Comparison of ENCODE assay signal across 8 mouse cellular contexts in genomic region chr8:22411971-22412370, GRCm38 (mm10). TPM values are rescaled to one million over a fixed set of nuclear protein-coding genes. Genes with fewer than 3 reads are reported as not detected.
A peak's percentile ranks its signal among the peaks of the same experiment; 100 is the strongest.
DNase-seq lines count a peak whose midpoint lies in the region; ATAC-seq lines count a peak whose summit lies in the region.

No protein-coding gene starts in this region.

- peak; percentile 11 for DNase-seq in embryo, embryonic 10.5 days (ENCODE audit: low spot score)
- no peak for DNase-seq in embryo, embryonic 11 days
- peak; percentile 48 for DNase-seq in 416B (ENCODE audit: low read depth)
- DNase-seq in forebrain, embryonic 11.5 days (ENCODE audit: low spot score), result no peak
- no peak for DNase-seq in liver, embryonic 13.5 days
- no peak for DNase-seq in thymus, postnatal 0 days (ENCODE audit: low spot score)
- no peak for DNase-seq in cerebellum, postnatal 4 days (ENCODE audit: low spot score in 2 of 2)
- DNase-seq in frontal cortex, adult 2 months (ENCODE audit: extremely low spot score in 1 of 2, low spot score in 1 of 2), result no peak

- H3K27ac ChIP-seq in forebrain, embryonic 11.5 days (ENCODE audit: low read depth, low read length), result no peak overlapping the region
- peak overlapping the region; percentile 71 for H3K27ac ChIP-seq in liver, embryonic 13.5 days

- peak overlapping the region; percentile 89 for H3K9ac ChIP-seq in forebrain, embryonic 11.5 days (ENCODE audit: low read length)
- H3K9ac ChIP-seq in liver, embryonic 13.5 days, result peak overlapping the region; percentile 79

- H3K36me3 ChIP-seq in forebrain, embryonic 11.5 days (ENCODE audit: control insufficient read depth, insufficient read depth, low read length), result no peaks in the 10 kb centered on the region; the same call in 1 of the 2 replicates
- H3K36me3 ChIP-seq in liver, embryonic 13.5 days, result peaks cover 11% of the 10 kb centered on the region

- WGBS in forebrain, embryonic 11.5 days, result 25% methylated on average over 8 of the region's 8 CpGs
- 7% methylated on average over 8 of the region's 8 CpGs for WGBS in liver, embryonic 13.5 days (ENCODE audit: insufficient replicate concordance)

- H3K27me3 ChIP-seq in forebrain, embryonic 11.5 days (ENCODE audit: control insufficient read depth, insufficient read depth, low read length), result no peaks in the 10 kb centered on the region
- no peaks in the 10 kb centered on the region for H3K27me3 ChIP-seq in liver, embryonic 13.5 days

- peak overlapping the region; percentile 67 for H3K4me2 ChIP-seq in forebrain, embryonic 11.5 days (ENCODE audit: low read depth, low read length, severe bottlenecking)
- H3K4me2 ChIP-seq in liver, embryonic 13.5 days, result peak overlapping the region; percentile 73

- ATAC-seq in forebrain, embryonic 11.5 days (replicated peaks; ENCODE audit: low FRiP score), result no peak
- peak; percentile 53 for ATAC-seq in liver, embryonic 13.5 days (ENCODE audit: low read depth)

- H3K4me3 ChIP-seq in forebrain, embryonic 11.5 days (ENCODE audit: low read depth, low read length), result peak overlapping the region; percentile 80
- H3K4me3 ChIP-seq in liver, embryonic 13.5 days (replicated peaks), result peak overlapping the region; percentile 76

- no peaks in the 10 kb centered on the region for H3K9me3 ChIP-seq in forebrain, embryonic 11.5 days (ENCODE audit: control insufficient read depth, low read length)
- H3K9me3 ChIP-seq in liver, embryonic 13.5 days (replicated peaks), result no peaks in the 10 kb centered on the region

- H3K4me1 ChIP-seq in forebrain, embryonic 11.5 days (replicated peaks; ENCODE audit: control insufficient read depth, insufficient read depth, low read length), result no peaks in the 10 kb centered on the region; the same call in 1 of the 2 replicates
- peaks cover 29% of the 10 kb centered on the region for H3K4me1 ChIP-seq in liver, embryonic 13.5 days (replicated peaks)

RNA-seq across cellular contexts. Expression of gene Mrps31, which starts 0.8 kb away (rescaled TPM):
- 37.3 and 43.6 TPM in 2 replicates for polyA plus RNA-seq in forebrain, embryonic 11.5 days (2014; fragmentation: Nextera tagmentation; extraction: Ambion mirVana)
- 31.6 and 38.8 TPM in 2 replicates for polyA plus RNA-seq in liver, embryonic 13.5 days (2015; fragmentation: Nextera tagmentation; extraction: Ambion mirVana)
- 42.4 and 42.6 TPM in 2 replicates for polyA plus RNA-seq in thymus, postnatal 0 days (2015; fragmentation: Nextera tagmentation; extraction: Ambion mirVana)
- 15.5 and 19.7 TPM in 2 replicates for polyA plus RNA-seq in frontal cortex, adult 2 months (2012; rRNA removed)

RNA-seq across cellular contexts. Expression of gene Slc25a15, which starts 13.6 kb away (rescaled TPM):
- polyA plus RNA-seq in forebrain, embryonic 11.5 days (2014; fragmentation: Nextera tagmentation; extraction: Ambion mirVana), result 17.4 and 18.2 TPM in 2 replicates
- 22.2 and 26.9 TPM in 2 replicates for polyA plus RNA-seq in liver, embryonic 13.5 days (2015; fragmentation: Nextera tagmentation; extraction: Ambion mirVana)
- polyA plus RNA-seq in thymus, postnatal 0 days (2015; fragmentation: Nextera tagmentation; extraction: Ambion mirVana), result 11.5 and 11.8 TPM in 2 replicates
- polyA plus RNA-seq in frontal cortex, adult 2 months (2012; rRNA removed), result 9.9 and 10.1 TPM in 2 replicates

Comparison
In these comparisons a context has a peak if more than half of its experiments do, and no peak if none do; other contexts are left out.
1. DNase-seq: peak in embryo, embryonic 10.5 days (single experiment) and 416B (single experiment); none in embryo, embryonic 11 days (single experiment), forebrain, embryonic 11.5 days (single experiment), liver, embryonic 13.5 days (single experiment), thymus, postnatal 0 days (single experiment), cerebellum, postnatal 4 days (0 of 2) and frontal cortex, adult 2 months (0 of 2).